In genomic region chr19:41019164-41019675, GRCm38 (mm10) we compare ENCODE assay signal across 29 mouse cellular contexts. TPM values are rescaled to one million over a fixed set of nuclear protein-coding genes. Genes with fewer than 3 reads are reported as not detected.
"Had no signal": no experiment of that assay in that cellular context is flagged by ENCODE, and none has a peak within 500 bp of the region (broad histone marks: within the 10 kb centered on the region; RNA-seq: fewer than 3 reads in every experiment).

No protein-coding gene starts in this region.

- DNase-seq: gastrocnemius, adult 2 months; gastrocnemius, postnatal 10 days; gastrocnemius, postnatal 25 days; heart, adult 18-20 months; heart, postnatal 10 days; heart, postnatal 4 days; kidney, adult 18-20 months; kidney, adult 8-10 months; kidney, postnatal 25 days; kidney, postnatal 4 days; liver had no signal

- H3K9ac ChIP-seq: heart, embryonic 12.5 days; hindbrain, embryonic 12.5 days; hindbrain, embryonic 14.5 days; intestine, embryonic 15.5 days; kidney, embryonic 15.5 days; limb, embryonic 12.5 days had no signal

- H3K9me3 ChIP-seq: heart, embryonic 10.5 days; heart, embryonic 12.5 days; hindbrain, embryonic 10.5 days; hindbrain, embryonic 12.5 days; intestine, embryonic 15.5 days; kidney, embryonic 15.5 days; limb, embryonic 10.5 days; limb, embryonic 12.5 days had no signal

- H3K27me3 ChIP-seq: hindbrain, embryonic 12.5 days; intestine, embryonic 15.5 days; kidney, embryonic 15.5 days had no signal

- H3K4me2 ChIP-seq: heart, embryonic 12.5 days; hindbrain, embryonic 12.5 days; hindbrain, embryonic 14.5 days; intestine, embryonic 15.5 days; kidney, embryonic 15.5 days; limb, embryonic 12.5 days had no signal

- H3K27ac ChIP-seq: gastrocnemius, adult 2 months; heart, embryonic 10.5 days; hindbrain, embryonic 10.5 days; hindbrain, embryonic 12.5 days; hindbrain, embryonic 14.5 days; intestine, embryonic 15.5 days; kidney, embryonic 15.5 days; kidney, postnatal 0 days; layer of hippocampus, adult 2 months; left cerebral cortex, adult 2 months; limb, embryonic 10.5 days; limb, embryonic 12.5 days had no signal

- H3K4me1 ChIP-seq: intestine, embryonic 15.5 days had no signal

- ATAC-seq: hindbrain, embryonic 16.5 days; inflammation-experienced regulatory T-cells, adult 6 months; intestine, embryonic 15.5 days; intestine, postnatal 0 days had no signal

- H3K36me3 ChIP-seq: heart, embryonic 10.5 days; heart, embryonic 12.5 days; hindbrain, embryonic 10.5 days; hindbrain, embryonic 12.5 days; intestine, embryonic 15.5 days; kidney, embryonic 15.5 days; limb, embryonic 10.5 days; limb, embryonic 12.5 days had no signal

- H3K4me3 ChIP-seq: gastrocnemius, adult 2 months; heart, embryonic 10.5 days; heart, embryonic 12.5 days; hindbrain, embryonic 10.5 days; hindbrain, embryonic 12.5 days; intestine, embryonic 15.5 days; kidney, embryonic 15.5 days; layer of hippocampus, adult 2 months; left cerebral cortex, adult 2 months; limb, embryonic 10.5 days; limb, embryonic 12.5 days had no signal

RNA-seq across cellular contexts. Expression of gene Dntt, which starts 9.9 kb away (rescaled TPM):
- polyA plus RNA-seq: heart, embryonic 12.5 days; heart, embryonic 14.5 days; hindbrain, embryonic 10.5 days; intestine, embryonic 15.5 days; intestine, postnatal 0 days; limb, embryonic 10.5 days; limb, embryonic 12.5 days; limb, embryonic 14.5 days had no signal

RNA-seq across cellular contexts. Expression of gene Opalin, which starts 57.7 kb away (rescaled TPM):
- polyA plus RNA-seq: heart, embryonic 10.5 days; heart, embryonic 16.5 days; hindbrain, embryonic 10.5 days; hindbrain, embryonic 12.5 days; hindbrain, embryonic 14.5 days; hindbrain, embryonic 16.5 days; inflammation-experienced regulatory T-cells, adult 6 months; intestine, embryonic 15.5 days; intestine, postnatal 0 days; kidney, embryonic 15.5 days; kidney, postnatal 0 days; limb, embryonic 10.5 days; limb, embryonic 12.5 days; limb, embryonic 14.5 days had no signal
